Mouse (Mus musculus) neural tube, embryonic 12.5 days (tissue): ENCODE results near the gene Sfxn4. TPM values are rescaled to one million over a fixed set of nuclear protein-coding genes. Genes with fewer than 3 reads are reported as not detected.
"Not testable (repeated sequence)": the region's sequence is repeated elsewhere in the genome, so short reads cannot be mapped to it uniquely, and the experiment has no call there.

Experiments used
- ATAC-seq: fragments of 200-750 bp; cut with Nextera tagmentation; 2 replicates; pipeline ENCODE4 v1.8.0; 2017; ENCODE audit warnings: low read depth, mild to moderate bottlenecking, moderate TSS enrichment, moderate library complexity; ENCODE audit not compliant: low FRiP score
- H3K27ac ChIP-seq: fragments of 300-500 bp; sonication (generic); 2 replicates; pipeline ENCODE4 v1.5.1; 2016
- H3K27me3 ChIP-seq: fragments of 300-500 bp; sonication (generic); replicated peaks from 2 replicates; pipeline ENCODE4 v1.6.1; 2016; ENCODE audit warnings: mild to moderate bottlenecking
- H3K36me3 ChIP-seq: fragments of 300-500 bp; sonication (generic); 2 replicates; pipeline ENCODE4 v1.6.1; 2016; ENCODE audit warnings: mild to moderate bottlenecking
- H3K4me1 ChIP-seq: fragments of 300-500 bp; sonication (generic); 2 replicates; pipeline ENCODE4 v1.6.1; 2016
- H3K4me2 ChIP-seq: fragments of 300-500 bp; sonication (generic); replicated peaks from 2 replicates; pipeline ENCODE4 v1.6.1; 2016; ENCODE audit warnings: mild to moderate bottlenecking
- H3K4me3 ChIP-seq: fragments of 300-500 bp; sonication (generic); 2 replicates; pipeline ENCODE4 v1.5.1; 2016
- H3K9ac ChIP-seq: fragments of 300-500 bp; sonication (generic); 2 replicates; pipeline ENCODE4 v1.6.1; 2016; ENCODE audit warnings: mild to moderate bottlenecking
- H3K9me3 ChIP-seq: fragments of 300-500 bp; sonication (generic); 2 replicates; pipeline ENCODE4 v1.6.1; 2016; ENCODE audit warnings: mild to moderate bottlenecking
- WGBS: fragments of 180-500 bp; shearing (Covaris S2); methylation state at CpG from one replicate; pipeline ENCODE4 v1.1.7; 2016; 5-methylcytosine and 5-hydroxymethylcytosine counted together
- polyA plus RNA-seq: library from polyadenylated mRNA; unstranded; fragments of >200 nt; fragmentation: Nextera tagmentation; extraction: Ambion mirVana; gene quantifications from 2 replicates; pipeline ENCODE4 v1.2.1, GENCODE M21; 2016

Sfxn4 gene
- polyA plus RNA-seq, 1 experiment from 2014 or later, result 14.2 TPM

- Histone ChIP-seq H3K4me2 (no peak overlapping the region), H3K9me3 (no peaks in the 10 kb centered on the region), H3K4me3 (no peak overlapping the region), H3K9ac (no peak overlapping the region), H3K27ac (no peak overlapping the region), H3K36me3 (no peaks in the 10 kb centered on the region), H3K4me1 (0 out of 2 replicates have a peak, but pooled peaks cover 14% of the 10 kb centered on the region), H3K27me3 (no peaks in the 10 kb centered on the region)
- WGBS, result 89% methylated on average over 2 of the region's 2 CpGs
- ATAC-seq, result no peak
Observed at GRCm38 (mm10) chr19:60887637-60888036, 26.4 kb upstream of the Sfxn4 start.

- H3K36me3 ChIP-seq, result no peaks in the 10 kb centered on the region
- no peak for ATAC-seq
- H3K27me3 ChIP-seq, result no peaks in the 10 kb centered on the region
- WGBS, result 9% methylated on average over 3 of the region's 3 CpGs
- no peak overlapping the region for H3K27ac ChIP-seq
- no peak overlapping the region for H3K9ac ChIP-seq
- H3K9me3 ChIP-seq, result no peaks in the 10 kb centered on the region
- H3K4me3 ChIP-seq, result no peak overlapping the region
- H3K4me1 ChIP-seq, result no peaks in the 10 kb centered on the region
- H3K4me2 ChIP-seq, result no peak overlapping the region
Observed at GRCm38 (mm10) chr19:60883129-60883528, 21.9 kb upstream of the Sfxn4 start.

- peaks cover 4% of the 10 kb centered on the region; the same call in 1 of the 2 replicates for H3K36me3 ChIP-seq
- no peak within 1 kb of the TSS; the same call in 1 of the 2 replicates for H3K27ac ChIP-seq
- H3K4me1 ChIP-seq, result peaks cover 8% of the 10 kb centered on the region
- no peaks in the 10 kb centered on the region for H3K27me3 ChIP-seq
- H3K9ac ChIP-seq, result peak within 1 kb of the TSS; percentile 68
- H3K4me3 ChIP-seq, result peak within 1 kb of the TSS; percentile 57
- H3K4me2 ChIP-seq, result peak within 1 kb of the TSS; percentile 67
- peak; percentile 99 for ATAC-seq
- no peaks in the 10 kb centered on the region for H3K9me3 ChIP-seq
- under 1% methylated on average over 28 of the region's 28 CpGs for WGBS
Observed at GRCm38 (mm10) chr19:60874064-60874694, 12.9 kb upstream of the Sfxn4 start, which contains the start of gene Prdx3. TSS of gene Prdx3 (minus strand) at chr19:60874556.

GRCm38 (mm10) chr19:60873501-60873900 is 12.2 kb upstream of the Sfxn4 start:
- Histone ChIP-seq H3K4me2 (peak overlapping the region; percentile 67), H3K4me3 (peak overlapping the region; percentile 57), H3K27me3 (no peaks in the 10 kb centered on the region), H3K9me3 (no peaks in the 10 kb centered on the region), H3K9ac (no peak overlapping the region), H3K36me3 (peaks cover 10% of the 10 kb centered on the region), H3K27ac (no peak overlapping the region), H3K4me1 (peaks cover 8% of the 10 kb centered on the region)
- 41% methylated on average over 4 of the region's 4 CpGs for WGBS
- no peak for ATAC-seq

GRCm38 (mm10) chr19:60872272-60872671 is 11.0 kb upstream of the Sfxn4 start:
- H3K4me3 ChIP-seq, result no peak overlapping the region
- ATAC-seq, result no peak
- H3K9me3 ChIP-seq, result no peaks in the 10 kb centered on the region
- H3K27ac ChIP-seq, result no peak overlapping the region
- 86% methylated on average over 1 of the region's 1 CpGs for WGBS
- H3K4me2 ChIP-seq, result no peak overlapping the region
- peaks cover 8% of the 10 kb centered on the region for H3K4me1 ChIP-seq
- H3K27me3 ChIP-seq, result no peaks in the 10 kb centered on the region
- H3K9ac ChIP-seq, result no peak overlapping the region
- H3K36me3 ChIP-seq, result peaks cover 18% of the 10 kb centered on the region

- H3K9ac ChIP-seq, result no peak overlapping the region
- no peaks in the 10 kb centered on the region for H3K27me3 ChIP-seq
- no peak overlapping the region for H3K4me2 ChIP-seq
- no peak overlapping the region for H3K27ac ChIP-seq
- H3K9me3 ChIP-seq, result no peaks in the 10 kb centered on the region
- ATAC-seq, result no peak
- H3K4me1 ChIP-seq, result peaks cover 8% of the 10 kb centered on the region
- H3K4me3 ChIP-seq, result no peak overlapping the region
- 94% methylated on average over 5 of the region's 5 CpGs for WGBS
- peaks cover 23% of the 10 kb centered on the region for H3K36me3 ChIP-seq
Observed at GRCm38 (mm10) chr19:60871366-60871765, 10.1 kb upstream of the Sfxn4 start.

- Histone ChIP-seq H3K27ac (no peak overlapping the region), H3K4me3 (no peak overlapping the region), H3K9ac (no peak overlapping the region), H3K27me3 (no peaks in the 10 kb centered on the region), H3K36me3 (peaks cover 23% of the 10 kb centered on the region), H3K4me2 (no peak overlapping the region), H3K4me1 (peaks cover 8% of the 10 kb centered on the region), H3K9me3 (no peaks in the 10 kb centered on the region)
- whole genome bisulfite sequencing, result 93% methylated on average over 1 of the region's 1 CpGs
- ATAC-seq, result no peak
Observed at GRCm38 (mm10) chr19:60870489-60870888, 9.2 kb upstream of the Sfxn4 start.

GRCm38 (mm10) chr19:60866169-60866568 is 4.9 kb upstream of the Sfxn4 start:
- not testable (repeated sequence) for ATAC-seq, H3K27ac ChIP-seq, H3K9me3 ChIP-seq, H3K27me3 ChIP-seq, H3K4me2 ChIP-seq, H3K4me3 ChIP-seq, H3K9ac ChIP-seq, H3K4me1 ChIP-seq
- peaks cover 35% of the 10 kb centered on the region for H3K36me3 ChIP-seq
- WGBS, result 96% methylated on average over 4 of the region's 4 CpGs

GRCm38 (mm10) chr19:60845731-60846130 is 15.5 kb downstream of the Sfxn4 start:
- H3K4me3 ChIP-seq, result no peak overlapping the region
- peaks cover 17% of the 10 kb centered on the region for H3K36me3 ChIP-seq
- no peak overlapping the region for H3K9ac ChIP-seq
- no peak for ATAC-seq
- no peaks in the 10 kb centered on the region for H3K9me3 ChIP-seq
- H3K27ac ChIP-seq, result no peak overlapping the region
- no peaks in the 10 kb centered on the region for H3K27me3 ChIP-seq
- H3K4me2 ChIP-seq, result no peak overlapping the region
- H3K4me1 ChIP-seq, result no peaks in the 10 kb centered on the region

- Histone ChIP-seq H3K36me3 (peaks cover 18% of the 10 kb centered on the region), H3K27me3 (no peaks in the 10 kb centered on the region), H3K4me3 (no peak overlapping the region), H3K9me3 (no peaks in the 10 kb centered on the region), H3K4me1 (no peaks in the 10 kb centered on the region), H3K27ac (no peak overlapping the region), H3K4me2 (no peak overlapping the region), H3K9ac (no peak overlapping the region)
- ATAC-seq, result no peak
Observed at GRCm38 (mm10) chr19:60843324-60843723, 18.0 kb downstream of the Sfxn4 start.

- 94% methylated on average over 1 of the region's 1 CpGs for WGBS
- Histone ChIP-seq H3K27me3 (no peaks in the 10 kb centered on the region), H3K9me3 (no peaks in the 10 kb centered on the region), H3K4me3 (no peak overlapping the region), H3K4me2 (no peak overlapping the region), H3K4me1 (no peaks in the 10 kb centered on the region), H3K27ac (no peak overlapping the region), H3K9ac (no peak overlapping the region), H3K36me3 (peaks cover 51% of the 10 kb centered on the region)
- no peak for ATAC-seq
Observed at GRCm38 (mm10) chr19:60837747-60838146, 23.5 kb downstream of the Sfxn4 start.

- H3K27ac ChIP-seq, result no peak overlapping the region
- H3K36me3 ChIP-seq, result peaks cover 49% of the 10 kb centered on the region
- no peaks in the 10 kb centered on the region for H3K4me1 ChIP-seq
- no peak for ATAC-seq
- no peaks in the 10 kb centered on the region for H3K9me3 ChIP-seq
- no peak overlapping the region for H3K9ac ChIP-seq
- H3K4me2 ChIP-seq, result no peak overlapping the region
- WGBS, result 93% methylated on average over 6 of the region's 6 CpGs
- H3K4me3 ChIP-seq, result no peak overlapping the region
- no peaks in the 10 kb centered on the region for H3K27me3 ChIP-seq
Observed at GRCm38 (mm10) chr19:60818677-60819076, 42.6 kb downstream of the Sfxn4 start.

- peaks cover 16% of the 10 kb centered on the region; the same call in 1 of the 2 replicates for H3K36me3 ChIP-seq
- WGBS, result 98% methylated on average over 6 of the region's 6 CpGs
Observed at GRCm38 (mm10) chr19:60813133-60813532, 48.1 kb downstream of the Sfxn4 start.

More at GRCm38 (mm10) chr19:60813133-60813532, 48.1 kb downstream of the Sfxn4 start:
- Histone ChIP-seq H3K27ac (no peak overlapping the region), H3K9me3 (no peaks in the 10 kb centered on the region), H3K9ac (no peak overlapping the region), H3K4me2 (no peak overlapping the region), H3K4me3 (no peak overlapping the region), H3K4me1 (0 out of 2 replicates have a peak, but pooled peaks cover 4% of the 10 kb centered on the region), H3K27me3 (no peaks in the 10 kb centered on the region)
- ATAC-seq, result no peak
